Mouse (Mus musculus) heart, embryonic 10.5 days (tissue): ENCODE results near the gene Fam83e. TPM values are rescaled to one million over a fixed set of nuclear protein-coding genes. Genes with fewer than 3 reads are reported as not detected.
A peak's percentile ranks its signal among the peaks of the same experiment; 100 is the strongest.

Source experiments
- DNase-seq: peaks from one replicate; pipeline ENCODE4 v3.0.0-alpha.2; 2017; ENCODE audit warnings: low spot score
- H3K27ac ChIP-seq: fragments of 300-500 bp; sonication (generic); 2 replicates; pipeline ENCODE4 v1.5.1; 2016; ENCODE audit warnings: mild to moderate bottlenecking
- H3K27me3 ChIP-seq: fragments of 300-500 bp; sonication (generic); 2 replicates; pipeline ENCODE4 v1.6.1; 2016; ENCODE audit warnings: mild to moderate bottlenecking; ENCODE audit not compliant: poor library complexity, insufficient read depth, severe bottlenecking
- H3K36me3 ChIP-seq: fragments of 300-500 bp; sonication (generic); 2 replicates; pipeline ENCODE4 v1.6.1; 2016; ENCODE audit warnings: mild to moderate bottlenecking, moderate library complexity
- H3K4me1 ChIP-seq: fragments of 300-500 bp; sonication (generic); 2 replicates; pipeline ENCODE4 v1.6.1; 2016; ENCODE audit warnings: mild to moderate bottlenecking
- H3K4me3 ChIP-seq: fragments of 300-500 bp; sonication (generic); 2 replicates; pipeline ENCODE4 v1.5.1; 2016; ENCODE audit warnings: mild to moderate bottlenecking, moderate library complexity
- H3K9me3 ChIP-seq: fragments of 300-500 bp; sonication (generic); 2 replicates; pipeline ENCODE4 v1.6.1; 2016; ENCODE audit warnings: mild to moderate bottlenecking, moderate library complexity
- WGBS: fragments of 180-500 bp; shearing (Covaris S2); methylation state at CpG from one replicate; pipeline ENCODE4 v1.1.7; 2016; 5-methylcytosine and 5-hydroxymethylcytosine counted together
- polyA plus RNA-seq: library from polyadenylated mRNA; unstranded; fragments of >200 nt; fragmentation: Nextera tagmentation; extraction: Ambion mirVana; gene quantifications from 2 replicates; pipeline ENCODE4 v1.2.1, GENCODE M21; 2016

Fam83e gene
- polyA plus RNA-seq, 1 experiment from 2014 or later: 1.2 TPM

DNA sequence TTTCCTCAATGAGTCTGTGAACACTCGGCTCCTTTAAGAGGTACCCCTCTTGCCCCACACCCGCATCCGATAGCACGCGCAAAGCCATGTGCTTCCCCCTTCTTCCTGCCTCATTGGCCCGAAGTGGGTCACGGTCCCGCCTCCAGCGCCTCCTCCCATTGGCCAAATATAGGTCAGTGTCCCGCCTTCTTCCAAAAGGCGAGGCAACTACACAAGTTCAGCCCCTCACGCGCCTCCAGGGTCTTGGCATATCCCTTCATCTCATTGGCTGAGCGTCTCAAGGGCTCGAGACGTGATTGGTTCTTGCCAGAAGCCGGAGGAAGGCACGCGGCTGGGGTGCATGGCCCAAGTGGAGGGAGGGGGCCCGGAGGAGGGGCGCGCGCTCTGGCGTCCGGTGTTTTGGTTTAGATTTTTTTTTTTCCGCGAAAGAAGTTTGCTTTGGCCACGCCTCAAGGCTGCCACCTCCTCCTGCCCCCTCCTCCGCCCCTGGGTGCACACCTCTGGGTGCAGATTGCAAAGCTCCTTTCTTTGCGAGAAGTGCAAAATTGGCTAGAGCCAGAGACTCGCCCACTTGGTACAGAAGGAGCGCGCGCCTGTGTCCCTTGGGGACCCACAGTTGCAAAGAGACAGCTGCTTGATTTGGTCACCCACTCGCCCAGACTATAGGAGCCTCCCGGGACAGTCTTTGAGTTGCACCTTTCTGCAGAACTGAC, 16.1 kb upstream of the Fam83e start, which contains the start of gene Dbp:
Dbp (plus strand) TSS at position 359 of the 713 bp plus-strand sequence.
- peaks cover 17% of the 10 kb centered on the region for H3K27me3 ChIP-seq
- H3K9me3 ChIP-seq: no peaks in the 10 kb centered on the region
- WGBS: 0% methylated on average over 36 of the region's 36 CpGs
- peak within 1 kb of the TSS; percentile 88 for H3K27ac ChIP-seq
- peaks cover 79% of the 10 kb centered on the region for H3K4me1 ChIP-seq
- peaks cover 4% of the 10 kb centered on the region; the same call in 1 of the 2 replicates for H3K36me3 ChIP-seq
- H3K4me3 ChIP-seq: peak within 1 kb of the TSS; percentile 65
- DNase-seq: peak; percentile 100

DNA sequence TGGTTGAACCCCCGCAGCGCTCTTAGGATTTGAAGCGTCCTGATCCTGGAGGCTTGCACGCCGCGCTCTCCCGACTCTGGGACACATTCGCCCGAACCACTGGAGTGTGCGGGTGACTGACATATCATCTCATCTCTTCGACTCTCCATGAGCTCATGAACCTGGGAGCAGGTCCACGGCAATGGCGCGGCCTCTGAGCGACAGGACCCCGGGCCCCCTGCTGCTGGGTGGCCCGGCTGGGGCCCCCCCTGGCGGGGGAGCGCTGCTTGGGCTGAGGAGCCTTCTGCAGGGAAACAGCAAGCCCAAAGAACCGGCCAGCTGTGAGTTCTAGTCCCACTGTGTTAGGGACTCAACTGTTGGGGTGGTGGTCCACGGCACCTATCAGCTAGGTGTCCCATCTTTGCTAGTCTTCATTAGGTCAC, 15.6 kb upstream of the Fam83e start:
- H3K9me3 ChIP-seq: no peaks in the 10 kb centered on the region
- H3K36me3 ChIP-seq: peaks cover 10% of the 10 kb centered on the region
- H3K4me3 ChIP-seq: peak overlapping the region; percentile 65
- H3K4me1 ChIP-seq: peaks cover 73% of the 10 kb centered on the region
- peaks cover 11% of the 10 kb centered on the region for H3K27me3 ChIP-seq
- peak overlapping the region; percentile 81 for H3K27ac ChIP-seq
- under 1% methylated on average over 21 of the region's 21 CpGs for WGBS
- no peak for DNase-seq

DNA sequence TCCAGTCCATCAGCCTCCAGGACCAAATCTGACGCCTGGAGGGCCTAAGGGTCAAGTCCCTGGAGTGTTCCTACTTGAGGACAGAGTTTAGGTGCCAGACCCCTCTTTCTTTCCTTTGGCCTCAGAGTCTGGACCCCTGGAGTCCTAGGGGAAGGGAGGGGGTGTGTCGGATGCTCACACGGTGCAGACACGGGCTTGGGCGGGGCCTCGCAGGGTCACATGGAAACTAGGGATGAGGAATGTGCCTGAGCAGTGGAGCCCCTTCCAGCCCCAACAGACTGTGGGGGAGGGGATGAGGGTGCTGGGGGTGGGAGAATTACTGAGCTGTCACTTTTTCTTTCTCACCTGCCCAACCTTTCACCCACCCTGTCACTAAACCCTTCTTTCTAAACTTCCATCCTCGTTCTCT, 15.1 kb upstream of the Fam83e start:
- H3K4me3 ChIP-seq: peak overlapping the region; percentile 65
- peaks cover 14% of the 10 kb centered on the region for H3K36me3 ChIP-seq
- H3K9me3 ChIP-seq: no peaks in the 10 kb centered on the region
- H3K4me1 ChIP-seq: peaks cover 69% of the 10 kb centered on the region
- peak overlapping the region; percentile 85 for H3K27ac ChIP-seq
- 0 out of 2 replicates have a peak, but pooled peaks cover 9% of the 10 kb centered on the region for H3K27me3 ChIP-seq
- DNase-seq: no peak
- 1% methylated on average over 7 of the region's 7 CpGs for WGBS

DNA sequence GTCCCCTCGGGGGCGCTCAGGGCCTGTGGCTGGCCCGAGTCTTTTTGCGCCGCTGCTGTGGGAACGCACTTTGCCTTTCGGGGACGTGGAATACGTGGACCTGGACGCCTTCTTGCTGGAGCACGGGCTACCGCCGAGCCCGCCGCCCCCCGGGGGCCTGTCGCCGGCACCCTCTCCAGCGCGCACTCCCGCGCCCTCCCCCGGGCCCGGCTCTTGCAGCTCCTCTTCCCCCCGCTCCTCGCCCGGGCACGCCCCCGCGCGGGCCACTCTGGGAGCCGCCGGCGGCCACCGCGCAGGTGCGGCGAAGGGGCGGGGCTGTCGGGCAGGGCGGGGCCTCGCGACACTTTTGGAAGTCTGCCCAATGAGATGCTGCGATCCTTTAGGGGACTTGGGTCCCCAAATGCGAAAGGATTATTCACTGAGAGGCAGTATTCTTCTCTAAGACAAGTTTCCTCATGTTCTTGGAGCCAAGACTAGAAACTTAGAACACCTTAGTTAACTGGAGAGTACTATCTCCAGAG, 14.2 kb upstream of the Fam83e start:
- H3K27me3 ChIP-seq: no peaks in the 10 kb centered on the region
- peaks cover 23% of the 10 kb centered on the region for H3K36me3 ChIP-seq
- H3K27ac ChIP-seq: peak overlapping the region; percentile 85
- peaks cover 61% of the 10 kb centered on the region for H3K4me1 ChIP-seq
- H3K9me3 ChIP-seq: no peaks in the 10 kb centered on the region
- peak overlapping the region; percentile 65 for H3K4me3 ChIP-seq
- under 1% methylated on average over 45 of the region's 45 CpGs for WGBS
- peak; percentile 91 for DNase-seq

DNA sequence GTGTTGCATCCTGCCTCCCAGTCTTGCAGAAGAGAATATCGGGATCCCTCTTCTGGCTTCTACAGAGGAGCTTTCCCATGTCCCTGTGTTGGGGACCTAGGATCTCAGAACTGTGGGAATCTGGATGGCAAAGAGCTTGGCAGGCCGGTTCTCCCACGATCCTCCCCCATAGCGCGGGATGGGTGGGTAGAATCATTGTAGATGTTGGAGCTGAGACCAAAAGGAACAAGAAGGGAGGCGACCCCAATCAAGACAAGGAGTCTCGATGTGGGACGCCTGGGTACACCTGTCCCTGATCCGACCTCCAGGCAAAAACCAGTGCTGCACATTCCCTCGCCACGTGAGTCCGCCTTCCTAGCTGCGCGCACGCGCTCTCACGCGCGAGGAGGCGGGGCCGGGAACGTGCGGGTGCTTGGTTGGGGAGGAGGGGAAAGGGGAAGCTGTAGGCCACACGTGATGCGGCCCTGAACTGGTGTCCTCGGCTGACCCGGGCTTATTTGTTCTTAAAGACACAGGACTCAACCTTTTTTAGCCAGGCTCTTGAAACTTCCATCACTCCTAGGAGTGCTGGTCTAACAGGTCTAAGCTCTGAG, 13.5 kb upstream of the Fam83e start:
- peak overlapping the region; percentile 65 for H3K4me3 ChIP-seq
- DNase-seq: peak; percentile 95
- H3K27ac ChIP-seq: peak overlapping the region; percentile 85
- WGBS: under 1% methylated on average over 27 of the region's 27 CpGs
- H3K4me1 ChIP-seq: peaks cover 61% of the 10 kb centered on the region
- H3K27me3 ChIP-seq: no peaks in the 10 kb centered on the region
- H3K36me3 ChIP-seq: peaks cover 30% of the 10 kb centered on the region
- H3K9me3 ChIP-seq: no peaks in the 10 kb centered on the region

- Histone ChIP-seq H3K27ac (peak overlapping the region; percentile 85), H3K27me3 (no peaks in the 10 kb centered on the region), H3K4me1 (peaks cover 58% of the 10 kb centered on the region), H3K4me3 (peak overlapping the region; percentile 65; the same call in 1 of the 2 replicates), H3K36me3 (peaks cover 38% of the 10 kb centered on the region), H3K9me3 (no peaks in the 10 kb centered on the region)
- DNase-seq: no peak
- WGBS: 36% methylated on average over 13 of the region's 13 CpGs
Observed at GRCm38 (mm10) chr7:45708221-45708761, 12.7 kb upstream of the Fam83e start.

DNA sequence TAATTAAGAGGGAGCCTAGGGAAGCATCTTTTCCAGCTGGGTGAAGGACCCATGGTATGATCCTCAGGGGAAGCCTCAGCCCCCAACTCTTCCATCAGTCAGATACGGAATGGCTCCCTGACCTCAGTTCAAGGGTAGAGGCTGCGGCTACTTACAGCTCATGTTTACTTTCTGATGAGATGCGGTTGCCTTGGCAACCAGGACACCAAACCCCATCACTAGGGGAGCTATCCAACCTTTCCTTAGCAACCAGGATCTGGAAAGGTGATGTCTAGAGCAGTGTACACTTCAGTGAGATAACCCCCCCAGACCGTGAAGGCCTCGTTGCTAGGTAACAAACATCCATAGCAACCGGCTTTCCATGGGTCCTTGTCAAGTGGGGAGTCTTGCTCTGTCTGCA, 12.0 kb upstream of the Fam83e start:
- no peaks in the 10 kb centered on the region for H3K27me3 ChIP-seq
- H3K36me3 ChIP-seq: peaks cover 42% of the 10 kb centered on the region
- no peak for DNase-seq
- WGBS: 40% methylated on average over 6 of the region's 6 CpGs
- H3K4me3 ChIP-seq: 0 out of 2 replicates have a peak overlapping the region, but pooled peaks have one; percentile 4
- H3K4me1 ChIP-seq: peaks cover 53% of the 10 kb centered on the region
- no peaks in the 10 kb centered on the region for H3K9me3 ChIP-seq
- H3K27ac ChIP-seq: no peak overlapping the region

GRCm38 (mm10) chr7:45709677-45710355, 11.2 kb upstream of the Fam83e start:
- no peaks in the 10 kb centered on the region for H3K9me3 ChIP-seq
- no peaks in the 10 kb centered on the region for H3K27me3 ChIP-seq
- no peak overlapping the region for H3K27ac ChIP-seq
- no peak for DNase-seq
- 76% methylated on average over 14 of the region's 14 CpGs for WGBS
- H3K4me3 ChIP-seq: no peak overlapping the region
- H3K4me1 ChIP-seq: peaks cover 57% of the 10 kb centered on the region
- peaks cover 42% of the 10 kb centered on the region for H3K36me3 ChIP-seq

DNA sequence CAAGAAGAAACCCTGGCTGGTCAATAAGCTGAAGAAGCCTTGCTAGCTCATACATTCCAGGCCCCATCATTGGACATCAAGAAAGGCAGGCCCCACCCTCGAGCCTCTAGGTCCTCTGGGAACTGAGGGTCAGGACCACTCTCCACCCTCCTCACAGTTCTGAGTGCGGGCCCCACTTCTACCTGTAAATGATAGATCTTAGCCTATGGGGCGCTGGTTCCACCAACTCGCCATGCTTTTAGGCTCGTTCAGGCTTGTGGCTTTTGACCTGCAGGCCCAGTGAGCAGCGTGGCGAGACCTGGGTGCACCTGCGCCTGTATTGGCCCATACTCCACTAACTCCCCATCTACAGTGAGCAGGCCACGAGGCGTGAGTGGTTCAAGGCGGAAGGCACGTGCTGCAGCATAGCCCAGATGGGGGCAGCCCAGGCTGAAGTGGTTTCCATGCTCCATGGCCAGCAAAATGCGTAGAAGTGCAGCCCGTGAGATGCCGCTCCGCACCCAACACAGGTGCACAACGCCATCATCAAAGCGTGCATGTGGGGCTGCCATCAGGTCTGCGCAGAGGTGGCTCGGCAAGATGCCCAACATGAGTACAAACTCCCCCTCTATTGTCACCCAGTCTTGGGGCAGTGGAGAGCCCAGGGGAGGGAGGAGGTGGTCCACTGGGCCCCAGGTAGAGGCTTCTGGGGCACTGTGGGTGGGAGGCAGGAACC, 10.4 kb upstream of the Fam83e start:
- no peak overlapping the region for H3K27ac ChIP-seq
- no peaks in the 10 kb centered on the region for H3K27me3 ChIP-seq
- no peaks in the 10 kb centered on the region for H3K9me3 ChIP-seq
- H3K4me3 ChIP-seq: no peak overlapping the region
- peaks cover 42% of the 10 kb centered on the region for H3K36me3 ChIP-seq
- no peak for DNase-seq
- 95% methylated on average over 20 of the region's 20 CpGs for WGBS
- peaks cover 57% of the 10 kb centered on the region for H3K4me1 ChIP-seq

DNA sequence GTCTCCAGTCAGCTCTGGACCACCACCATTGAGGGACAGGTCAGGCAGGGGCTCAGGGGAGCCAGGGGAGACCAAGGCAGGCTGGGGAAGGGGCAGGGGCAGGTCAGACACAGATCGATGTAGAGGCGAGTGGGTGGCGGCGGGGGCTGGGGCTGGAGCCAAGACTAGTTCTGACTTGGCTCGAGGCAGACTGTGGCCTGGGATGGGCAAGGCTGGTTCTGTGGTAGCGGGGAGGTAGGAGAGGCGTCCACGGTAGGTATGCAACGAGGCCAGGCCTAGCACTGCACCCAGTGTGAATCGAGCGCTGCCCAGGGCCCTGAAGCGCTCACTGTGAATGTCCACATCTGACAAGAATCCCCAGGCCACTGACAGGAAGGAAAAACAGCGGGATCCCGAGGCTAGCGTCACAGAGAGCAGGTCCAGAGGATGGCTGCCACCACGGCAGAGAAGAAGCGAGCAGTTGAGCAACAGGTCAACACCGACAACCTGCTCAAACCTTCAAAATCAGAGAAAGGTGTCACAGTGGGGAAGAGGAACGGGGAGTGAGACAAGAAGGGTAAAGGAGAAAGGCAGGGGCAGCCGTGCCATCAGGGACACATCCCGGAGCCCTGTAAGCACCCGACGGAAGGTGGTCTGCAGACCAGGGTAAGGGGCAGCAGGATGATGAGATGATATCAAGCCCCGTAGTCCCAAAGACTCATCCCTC, 9.5 kb upstream of the Fam83e start:
- WGBS: 93% methylated on average over 24 of the region's 24 CpGs
- no peak overlapping the region for H3K4me3 ChIP-seq
- H3K36me3 ChIP-seq: peaks cover 42% of the 10 kb centered on the region
- no peaks in the 10 kb centered on the region for H3K27me3 ChIP-seq
- H3K9me3 ChIP-seq: no peaks in the 10 kb centered on the region
- no peak for DNase-seq
- no peak overlapping the region for H3K27ac ChIP-seq
- peaks cover 57% of the 10 kb centered on the region for H3K4me1 ChIP-seq

- no peak overlapping the region for H3K27ac ChIP-seq
- WGBS: 91% methylated on average over 21 of the region's 21 CpGs
- H3K4me1 ChIP-seq: peaks cover 57% of the 10 kb centered on the region
- H3K27me3 ChIP-seq: no peaks in the 10 kb centered on the region
- DNase-seq: no peak
- H3K9me3 ChIP-seq: no peaks in the 10 kb centered on the region
- H3K36me3 ChIP-seq: peaks cover 42% of the 10 kb centered on the region
- no peak overlapping the region for H3K4me3 ChIP-seq
Observed at GRCm38 (mm10) chr7:45712022-45712757, 8.8 kb upstream of the Fam83e start.
